Mouse (Mus musculus) liver, embryonic 14.5 days (tissue): ENCODE measurements around the gene Tnfrsf1a.

Source experiments
- CTCF ChIP-seq: IDR thresholded peaks from 2 replicates; pipeline ENCODE4 v1.5.1; 2016; ENCODE audit warnings: antibody characterized with exemption, low read depth, control low read depth
- EP300 ChIP-seq: IDR thresholded peaks from 2 replicates; pipeline ENCODE4 v1.6.1; 2016; ENCODE audit warnings: antibody characterized with exemption, low read depth

GRCm38 (mm10) chr6:125367758-125368371 is 18.7 kb downstream of the Tnfrsf1a start:
- TF ChIP-seq CTCF (no peak), EP300 (no peak)
